ENCODE assay signal across 8 mouse cellular contexts in genomic region chr2:51145838-51146470, GRCm38 (mm10). TPM values are rescaled to one million over a fixed set of nuclear protein-coding genes. Genes with fewer than 3 reads are reported as not detected.
DNase-seq lines count a peak whose midpoint lies in the region; ATAC-seq and TF ChIP-seq lines count a peak whose summit lies in the region.

No protein-coding gene starts in this region.

- peaks cover 28% of the 10 kb centered on the region for H3K4me1 ChIP-seq in intestine, postnatal 0 days (replicated peaks; ENCODE audit: control insufficient read depth, insufficient read depth, low read length)
- peaks cover 38% of the 10 kb centered on the region for H3K4me1 ChIP-seq in limb, embryonic 14.5 days (ENCODE audit: control insufficient read depth, insufficient read depth, low read length)
- peaks cover 21% of the 10 kb centered on the region for H3K4me1 ChIP-seq in midbrain, embryonic 16.5 days (ENCODE audit: control insufficient read depth, insufficient read depth, low read length)

- peak; percentile 31 to 58 for DNase-seq in adrenal gland, adult (ENCODE audit: inconsistent age in 2 of 2, low spot score in 1 of 2)
- no peak for DNase-seq in adrenal gland, postnatal 4 days (ENCODE audit: low spot score in 2 of 2)
- peak; percentile 80 for DNase-seq in embryo, embryonic 10.5 days (ENCODE audit: low spot score)
- peak; percentile 34 to 35 for DNase-seq in gastrocnemius, postnatal 36 days
- DNase-seq in limb, embryonic 14.5 days (ENCODE audit: low spot score): peak; percentile 73
- DNase-seq in thymus, adult 18-20 months: no peak

- no peak for TF ChIP-seq CTCF in intestine, postnatal 0 days (IDR thresholded peaks at IDR 0.05; ENCODE audit: low read depth)

- 20% methylated on average over 7 of the region's 7 CpGs for WGBS in intestine, postnatal 0 days
- WGBS in limb, embryonic 14.5 days: 3% methylated on average over 7 of the region's 7 CpGs
- WGBS in midbrain, embryonic 16.5 days: 2% methylated on average over 7 of the region's 7 CpGs

- no peaks in the 10 kb centered on the region for H3K9me3 ChIP-seq in intestine, postnatal 0 days (ENCODE audit: control insufficient read depth)
- no peaks in the 10 kb centered on the region for H3K9me3 ChIP-seq in limb, embryonic 14.5 days (ENCODE audit: control insufficient read depth, low read length)
- no peaks in the 10 kb centered on the region for H3K9me3 ChIP-seq in midbrain, embryonic 16.5 days (replicated peaks; ENCODE audit: control insufficient read depth, low read length, poor library complexity, severe bottlenecking)

- no peak for TF ChIP-seq POLR2A in limb, embryonic 14.5 days (IDR thresholded peaks at IDR 0.05; ENCODE audit: borderline replicate concordance, extremely low read depth, insufficient read depth, insufficient read length)

- H3K36me3 ChIP-seq in intestine, postnatal 0 days (ENCODE audit: control insufficient read depth, insufficient read depth): no peaks in the 10 kb centered on the region; the same call in 1 of the 2 replicates
- H3K36me3 ChIP-seq in limb, embryonic 14.5 days (ENCODE audit: control insufficient read depth, insufficient read depth, low read length): peaks cover 26% of the 10 kb centered on the region
- H3K36me3 ChIP-seq in midbrain, embryonic 16.5 days (ENCODE audit: control insufficient read depth, insufficient read depth, low read length): no peaks in the 10 kb centered on the region

- no peak for ATAC-seq in intestine, postnatal 0 days
- no peak for ATAC-seq in limb, embryonic 14.5 days (ENCODE audit: low FRiP score, low read depth)
- ATAC-seq in midbrain, embryonic 16.5 days: peak; percentile 13; the same call in 1 of the 2 replicates

- no peaks in the 10 kb centered on the region for H3K27me3 ChIP-seq in intestine, postnatal 0 days (replicated peaks; ENCODE audit: control insufficient read depth, insufficient read depth, low read length)
- H3K27me3 ChIP-seq in limb, embryonic 14.5 days (ENCODE audit: control insufficient read depth, insufficient read depth, low read length): no peaks in the 10 kb centered on the region
- H3K27me3 ChIP-seq in midbrain, embryonic 16.5 days (ENCODE audit: control insufficient read depth, insufficient read depth, low read depth, low read length): no peaks in the 10 kb centered on the region

- peak overlapping the region; percentile 93 for H3K4me3 ChIP-seq in intestine, postnatal 0 days (ENCODE audit: low read depth, low read length)
- H3K4me3 ChIP-seq in limb, embryonic 14.5 days (replicated peaks; ENCODE audit: low read length): peak overlapping the region; percentile 63
- H3K4me3 ChIP-seq in midbrain, embryonic 16.5 days (ENCODE audit: low read depth, low read length): peak overlapping the region; percentile 81

- H3K9ac ChIP-seq in intestine, postnatal 0 days (ENCODE audit: low read depth, low read length): peak overlapping the region; percentile 8; the same call in 1 of the 2 replicates
- peak overlapping the region; percentile 97 for H3K9ac ChIP-seq in limb, embryonic 14.5 days (ENCODE audit: low read depth, low read length, severe bottlenecking)
- peak overlapping the region; percentile 96 for H3K9ac ChIP-seq in midbrain, embryonic 16.5 days (ENCODE audit: low read depth, low read length)

- intact Hi-C loops in gastrocnemius, postnatal 36 days (cut with DNase I): loop anchor here (5.0 kb wide), 1 partner anchor 839 kb away; no protein-coding TSS in a partner anchor

- peak overlapping the region; percentile 86 for H3K4me2 ChIP-seq in intestine, postnatal 0 days (replicated peaks; ENCODE audit: low read depth)
- H3K4me2 ChIP-seq in limb, embryonic 14.5 days (replicated peaks; ENCODE audit: low read depth, low read length, severe bottlenecking): peak overlapping the region; percentile 63
- H3K4me2 ChIP-seq in midbrain, embryonic 16.5 days (ENCODE audit: low read length): peak overlapping the region; percentile 64

- H3K27ac ChIP-seq in intestine, postnatal 0 days (ENCODE audit: low read depth, low read length): no peak overlapping the region
- H3K27ac ChIP-seq in limb, embryonic 14.5 days (replicated peaks; ENCODE audit: low read depth, low read length): peak overlapping the region; percentile 78
- H3K27ac ChIP-seq in midbrain, embryonic 16.5 days (ENCODE audit: low read length): peak overlapping the region; percentile 93

RNA-seq across cellular contexts. Expression of gene Rnd3, which starts 3.0 kb away (rescaled TPM):
- total RNA-seq in adrenal gland, postnatal 4 days (2021): 10 to 100 TPM; 49.6 to 53.4 TPM
- total RNA-seq in gastrocnemius, postnatal 36 days (2021): 1 to 10 TPM; 6.5 to 9.0 TPM
- 16.5 and 18.1 TPM in 2 replicates for polyA plus RNA-seq in intestine, postnatal 0 days (2015; fragmentation: Nextera tagmentation; extraction: Ambion mirVana)
- 59.4 and 68.8 TPM in 2 replicates for polyA plus RNA-seq in limb, embryonic 14.5 days (2012; rRNA removed)
- 162 and 176 TPM in 2 replicates for polyA plus RNA-seq in limb, embryonic 14.5 days (2014; fragmentation: Nextera tagmentation; extraction: Ambion mirVana)
- polyA plus RNA-seq in midbrain, embryonic 16.5 days (2015; fragmentation: Nextera tagmentation; extraction: Ambion mirVana): 157 and 180 TPM in 2 replicates

Comparison
In these comparisons a context has a peak if more than half of its experiments do, and no peak if none do; other contexts are left out.
1. DNase-seq: peak in adrenal gland, adult (2 of 2), embryo, embryonic 10.5 days (single experiment), gastrocnemius, postnatal 36 days (2 of 2) and limb, embryonic 14.5 days (single experiment); none in adrenal gland, postnatal 4 days (0 of 2) and thymus, adult 18-20 months (0 of 2).
2. H3K9ac ChIP-seq: peak in every context shown above with its lines; median percentile 97 in limb, embryonic 14.5 days; 96 in midbrain, embryonic 16.5 days; 8 in intestine, postnatal 0 days.
3. Peak in every context shown above with its lines, with median percentiles within 50 percentile points of each other: H3K4me2 ChIP-seq and H3K4me3 ChIP-seq.